ENCODE assay signal across 19 mouse cellular contexts in genomic region chr8:70591569-70591968, GRCm38 (mm10). TPM values are rescaled to one million over a fixed set of nuclear protein-coding genes. Genes with fewer than 3 reads are reported as not detected.
DNase-seq lines count a peak whose midpoint lies in the region; ATAC-seq and TF ChIP-seq lines count a peak whose summit lies in the region.
"Had no signal": no experiment of that assay in that cellular context is flagged by ENCODE, and none has a peak within 500 bp of the region (broad histone marks: within the 10 kb centered on the region; RNA-seq: fewer than 3 reads in every experiment).

No protein-coding gene starts in this region.

- TF ChIP-seq CTCF in gastrocnemius, adult 2 months (IDR thresholded peaks at IDR 0.05), result no peak

- no peak for ATAC-seq in hindbrain, embryonic 12.5 days (ENCODE audit: low FRiP score)
- ATAC-seq in hindbrain, embryonic 16.5 days, result no peak
- no peak for ATAC-seq in midbrain, embryonic 12.5 days (ENCODE audit: low FRiP score, low read depth)
- no peak for ATAC-seq in midbrain, embryonic 15.5 days (replicated peaks)
- ATAC-seq: activated CD4-positive, CD25-positive, alpha-beta regulatory T cell, adult 4 months; forebrain, embryonic 13.5 days; intestine, embryonic 15.5 days had no signal

- no peak overlapping the region for H3K4me2 ChIP-seq in hindbrain, embryonic 12.5 days (replicated peaks)
- H3K4me2 ChIP-seq in hindbrain, embryonic 16.5 days (ENCODE audit: low read length), result no peak overlapping the region
- H3K4me2 ChIP-seq in midbrain, embryonic 12.5 days (replicated peaks), result no peak overlapping the region
- no peak overlapping the region for H3K4me2 ChIP-seq in midbrain, embryonic 15.5 days
- H3K4me2 ChIP-seq: forebrain, embryonic 13.5 days; hindbrain, embryonic 13.5 days; intestine, embryonic 15.5 days; kidney, embryonic 15.5 days; limb, embryonic 12.5 days; neural tube, embryonic 13.5 days had no signal

- peaks cover 64% of the 10 kb centered on the region for H3K36me3 ChIP-seq in hindbrain, embryonic 12.5 days
- peaks cover 8% of the 10 kb centered on the region; the same call in 1 of the 2 replicates for H3K36me3 ChIP-seq in hindbrain, embryonic 16.5 days (ENCODE audit: control insufficient read depth, insufficient read depth, low read length)
- peaks cover 60% of the 10 kb centered on the region for H3K36me3 ChIP-seq in midbrain, embryonic 12.5 days
- H3K36me3 ChIP-seq in midbrain, embryonic 15.5 days (replicated peaks), result peaks cover 23% of the 10 kb centered on the region; the same call in 1 of the 2 replicates

- peaks cover 13% of the 10 kb centered on the region for H3K27me3 ChIP-seq in hindbrain, embryonic 12.5 days
- H3K27me3 ChIP-seq in hindbrain, embryonic 16.5 days (replicated peaks; ENCODE audit: control insufficient read depth, insufficient read depth, low read length), result no peaks in the 10 kb centered on the region
- H3K27me3 ChIP-seq in midbrain, embryonic 12.5 days, result peaks cover 18% of the 10 kb centered on the region
- H3K27me3 ChIP-seq in midbrain, embryonic 15.5 days (replicated peaks), result no peaks in the 10 kb centered on the region
- H3K27me3 ChIP-seq: intestine, embryonic 15.5 days; kidney, embryonic 15.5 days; limb, embryonic 12.5 days had no signal

- WGBS in hindbrain, embryonic 12.5 days, result 89% methylated on average over 12 of the region's 12 CpGs
- 88% methylated on average over 12 of the region's 12 CpGs for WGBS in hindbrain, embryonic 16.5 days
- WGBS in midbrain, embryonic 12.5 days, result 91% methylated on average over 12 of the region's 12 CpGs
- WGBS in midbrain, embryonic 15.5 days, result 90% methylated on average over 12 of the region's 12 CpGs

- no peak overlapping the region for H3K9ac ChIP-seq in hindbrain, embryonic 12.5 days
- no peak overlapping the region for H3K9ac ChIP-seq in hindbrain, embryonic 16.5 days (ENCODE audit: low read depth, low read length)
- 0 out of 2 replicates have a peak overlapping the region, but pooled peaks have one; percentile 17 for H3K9ac ChIP-seq in midbrain, embryonic 12.5 days (replicated peaks)
- H3K9ac ChIP-seq in midbrain, embryonic 15.5 days, result no peak overlapping the region
- H3K9ac ChIP-seq: forebrain, embryonic 13.5 days; hindbrain, embryonic 13.5 days; intestine, embryonic 15.5 days; kidney, embryonic 15.5 days; limb, embryonic 12.5 days; neural tube, embryonic 13.5 days had no signal

- peaks cover 32% of the 10 kb centered on the region for H3K4me1 ChIP-seq in hindbrain, embryonic 12.5 days
- peaks cover 20% of the 10 kb centered on the region for H3K4me1 ChIP-seq in hindbrain, embryonic 16.5 days (ENCODE audit: control insufficient read depth, insufficient read depth, low read depth, low read length)
- peaks cover 25% of the 10 kb centered on the region for H3K4me1 ChIP-seq in midbrain, embryonic 12.5 days
- peaks cover 19% of the 10 kb centered on the region for H3K4me1 ChIP-seq in midbrain, embryonic 15.5 days

- DNase-seq in gastrocnemius, adult 2 months, result peak; percentile 16
- DNase-seq in gastrocnemius, postnatal 4 days (ENCODE audit: low spot score in 2 of 2), result no peak
- no peak for DNase-seq in kidney, adult 9 months
- DNase-seq: cerebellum, postnatal 14 days; layer of hippocampus, postnatal 36 days; right cerebral cortex, postnatal 14 days; thymus, postnatal 4 days had no signal

- no peak overlapping the region for H3K4me3 ChIP-seq in gastrocnemius, adult 2 months
- H3K4me3 ChIP-seq in hindbrain, embryonic 12.5 days, result no peak overlapping the region
- no peak overlapping the region for H3K4me3 ChIP-seq in hindbrain, embryonic 16.5 days (ENCODE audit: low read length)
- no peak overlapping the region for H3K4me3 ChIP-seq in midbrain, embryonic 12.5 days
- no peak overlapping the region for H3K4me3 ChIP-seq in midbrain, embryonic 15.5 days
- H3K4me3 ChIP-seq: forebrain, embryonic 13.5 days; hindbrain, embryonic 13.5 days; intestine, embryonic 15.5 days; kidney, embryonic 15.5 days; limb, embryonic 12.5 days; midbrain, embryonic 10.5 days; neural tube, embryonic 13.5 days had no signal

- no peaks in the 10 kb centered on the region for H3K9me3 ChIP-seq in hindbrain, embryonic 12.5 days (replicated peaks)
- peaks cover 2% of the 10 kb centered on the region; the same call in 1 of the 2 replicates for H3K9me3 ChIP-seq in hindbrain, embryonic 16.5 days (ENCODE audit: control insufficient read depth, low read length)
- no peaks in the 10 kb centered on the region for H3K9me3 ChIP-seq in midbrain, embryonic 12.5 days
- H3K9me3 ChIP-seq in midbrain, embryonic 15.5 days, result no peaks in the 10 kb centered on the region
- H3K9me3 ChIP-seq: forebrain, embryonic 13.5 days; hindbrain, embryonic 13.5 days; intestine, embryonic 15.5 days; kidney, embryonic 15.5 days; limb, embryonic 12.5 days; midbrain, embryonic 10.5 days; neural tube, embryonic 13.5 days had no signal

- intact Hi-C loops in gastrocnemius, adult 2 months (cut with DNase I), result no loop called here

- no peak overlapping the region for H3K27ac ChIP-seq in gastrocnemius, adult 2 months
- H3K27ac ChIP-seq in hindbrain, embryonic 12.5 days, result 0 out of 2 replicates have a peak overlapping the region, but pooled peaks have one; percentile 35
- H3K27ac ChIP-seq in hindbrain, embryonic 16.5 days (ENCODE audit: low read depth, low read length), result no peak overlapping the region
- no peak overlapping the region for H3K27ac ChIP-seq in midbrain, embryonic 12.5 days (replicated peaks)
- no peak overlapping the region for H3K27ac ChIP-seq in midbrain, embryonic 15.5 days
- H3K27ac ChIP-seq: forebrain, embryonic 13.5 days; hindbrain, embryonic 13.5 days; intestine, embryonic 15.5 days; kidney, embryonic 15.5 days; midbrain, embryonic 10.5 days; neural tube, embryonic 13.5 days had no signal

RNA-seq across cellular contexts. Expression of gene Isyna1, which starts 2.6 kb away (rescaled TPM):
- total RNA-seq in gastrocnemius, adult 2 months (2021), result 1 to 10 TPM; 3.2 to 4.3 TPM
- 10 to 100 TPM; 22.8 to 31.3 TPM for total RNA-seq in gastrocnemius, postnatal 4 days (2021)
- 128 and 138 TPM in 2 replicates for polyA plus RNA-seq in hindbrain, embryonic 12.5 days (2016; fragmentation: Nextera tagmentation; extraction: Ambion mirVana)
- 150 and 164 TPM in 2 replicates for polyA plus RNA-seq in hindbrain, embryonic 16.5 days (2015; fragmentation: Nextera tagmentation; extraction: Ambion mirVana)
- polyA plus RNA-seq in midbrain, embryonic 12.5 days (2016; fragmentation: Nextera tagmentation; extraction: Ambion mirVana), result 107 and 112 TPM in 2 replicates
- 175 and 176 TPM in 2 replicates for polyA plus RNA-seq in midbrain, embryonic 15.5 days (2015; fragmentation: Nextera tagmentation; extraction: Ambion mirVana)

RNA-seq across cellular contexts. Expression of gene Ssbp4, which starts 17.1 kb away (rescaled TPM):
- total RNA-seq in gastrocnemius, adult 2 months (2021), result 10 to 100 TPM in 1 of 2 experiments, 1 to 10 TPM in 1; 9.2 to 14.4 TPM
- total RNA-seq in gastrocnemius, postnatal 4 days (2021), result 10 to 100 TPM; 49.6 to 60.7 TPM
- 141 and 143 TPM in 2 replicates for polyA plus RNA-seq in hindbrain, embryonic 12.5 days (2016; fragmentation: Nextera tagmentation; extraction: Ambion mirVana)
- polyA plus RNA-seq in hindbrain, embryonic 16.5 days (2015; fragmentation: Nextera tagmentation; extraction: Ambion mirVana), result 148 and 157 TPM in 2 replicates
- 115 and 118 TPM in 2 replicates for polyA plus RNA-seq in midbrain, embryonic 12.5 days (2016; fragmentation: Nextera tagmentation; extraction: Ambion mirVana)
- 175 and 189 TPM in 2 replicates for polyA plus RNA-seq in midbrain, embryonic 15.5 days (2015; fragmentation: Nextera tagmentation; extraction: Ambion mirVana)

RNA-seq across cellular contexts. Expression of gene Lrrc25, which starts 24.4 kb away (rescaled TPM):
- total RNA-seq in gastrocnemius, adult 2 months (2021), result under 1 TPM; 0.42 to 0.48 TPM
- 1 to 10 TPM; 2.5 to 3.2 TPM for total RNA-seq in gastrocnemius, postnatal 4 days (2021)
- 0.79 and 1.1 TPM in 2 replicates for polyA plus RNA-seq in hindbrain, embryonic 12.5 days (2016; fragmentation: Nextera tagmentation; extraction: Ambion mirVana)
- polyA plus RNA-seq in hindbrain, embryonic 16.5 days (2015; fragmentation: Nextera tagmentation; extraction: Ambion mirVana), result 1.1 and 1.6 TPM in 2 replicates
- polyA plus RNA-seq in midbrain, embryonic 12.5 days (2016; fragmentation: Nextera tagmentation; extraction: Ambion mirVana), result 1.0 and 1.6 TPM in 2 replicates
- 1.2 and 1.6 TPM in 2 replicates for polyA plus RNA-seq in midbrain, embryonic 15.5 days (2015; fragmentation: Nextera tagmentation; extraction: Ambion mirVana)

RNA-seq across cellular contexts. Expression of gene Gdf15, which starts 40.7 kb away (rescaled TPM):
- under 1 TPM in 1 of 2 experiments, not detected in 1; 0.28 TPM for total RNA-seq in gastrocnemius, adult 2 months (2021)
- total RNA-seq in gastrocnemius, postnatal 4 days (2021), result under 1 TPM; 0.32 to 0.39 TPM
- polyA plus RNA-seq in hindbrain, embryonic 12.5 days (2016; fragmentation: Nextera tagmentation; extraction: Ambion mirVana), result 0.15 and 0.17 TPM in 2 replicates
- 0.11 and 0.48 TPM in 2 replicates for polyA plus RNA-seq in hindbrain, embryonic 16.5 days (2015; fragmentation: Nextera tagmentation; extraction: Ambion mirVana)
- polyA plus RNA-seq in midbrain, embryonic 12.5 days (2016; fragmentation: Nextera tagmentation; extraction: Ambion mirVana), result 0.17 TPM in 1 of 2 replicates, not detected in the other
- 0.13 and 0.19 TPM in 2 replicates for polyA plus RNA-seq in midbrain, embryonic 15.5 days (2015; fragmentation: Nextera tagmentation; extraction: Ambion mirVana)
- total RNA-seq: layer of hippocampus, postnatal 36 days had no signal
- polyA plus RNA-seq: activated CD4-positive, CD25-positive, alpha-beta regulatory T cell, adult 4 months; midbrain, embryonic 10.5 days; neural tube, embryonic 13.5 days had no signal

RNA-seq across cellular contexts. Expression of gene Ell, which starts 52.3 kb away (rescaled TPM):
- total RNA-seq in gastrocnemius, adult 2 months (2021), result 10 to 100 TPM; 11.9 to 14.6 TPM
- total RNA-seq in gastrocnemius, postnatal 4 days (2021), result 10 to 100 TPM; 16.1 to 18.2 TPM
- 19.0 and 19.4 TPM in 2 replicates for polyA plus RNA-seq in hindbrain, embryonic 12.5 days (2016; fragmentation: Nextera tagmentation; extraction: Ambion mirVana)
- 14.9 and 19.2 TPM in 2 replicates for polyA plus RNA-seq in hindbrain, embryonic 16.5 days (2015; fragmentation: Nextera tagmentation; extraction: Ambion mirVana)
- 18.7 and 21.6 TPM in 2 replicates for polyA plus RNA-seq in midbrain, embryonic 12.5 days (2016; fragmentation: Nextera tagmentation; extraction: Ambion mirVana)
- 18.6 and 19.9 TPM in 2 replicates for polyA plus RNA-seq in midbrain, embryonic 15.5 days (2015; fragmentation: Nextera tagmentation; extraction: Ambion mirVana)
